Mouse (Mus musculus): ENCODE measurements at regions not wholly inside any gene's neighbourhood (a gene's known extent, or its start where the extent isn't known, plus 50 kb on each side); places are given as distances from the start of the nearest gene placed in this dataset.

DNA sequence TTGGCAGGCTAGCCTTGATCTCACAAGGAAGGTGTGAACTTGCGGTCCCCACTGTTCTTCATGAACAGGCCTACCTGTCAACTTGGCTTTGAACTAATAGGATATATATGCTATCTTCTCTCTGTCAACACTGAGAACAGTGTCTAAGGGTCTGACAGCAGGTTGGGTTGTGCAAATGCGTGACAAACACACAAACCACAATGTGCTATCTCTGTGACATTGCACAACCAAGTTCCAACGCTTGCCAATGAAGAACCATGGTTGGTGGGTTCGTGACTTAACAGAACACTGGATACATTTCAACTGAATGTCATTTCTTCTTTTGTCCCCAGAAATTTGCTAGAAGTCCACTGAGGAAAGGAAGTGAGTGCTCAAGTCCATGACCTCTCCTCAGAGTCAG, 696.8 kb upstream of the 4930412O13Rik start:
- no peak for DNase-seq (ENCODE audit: low spot score)

DNA sequence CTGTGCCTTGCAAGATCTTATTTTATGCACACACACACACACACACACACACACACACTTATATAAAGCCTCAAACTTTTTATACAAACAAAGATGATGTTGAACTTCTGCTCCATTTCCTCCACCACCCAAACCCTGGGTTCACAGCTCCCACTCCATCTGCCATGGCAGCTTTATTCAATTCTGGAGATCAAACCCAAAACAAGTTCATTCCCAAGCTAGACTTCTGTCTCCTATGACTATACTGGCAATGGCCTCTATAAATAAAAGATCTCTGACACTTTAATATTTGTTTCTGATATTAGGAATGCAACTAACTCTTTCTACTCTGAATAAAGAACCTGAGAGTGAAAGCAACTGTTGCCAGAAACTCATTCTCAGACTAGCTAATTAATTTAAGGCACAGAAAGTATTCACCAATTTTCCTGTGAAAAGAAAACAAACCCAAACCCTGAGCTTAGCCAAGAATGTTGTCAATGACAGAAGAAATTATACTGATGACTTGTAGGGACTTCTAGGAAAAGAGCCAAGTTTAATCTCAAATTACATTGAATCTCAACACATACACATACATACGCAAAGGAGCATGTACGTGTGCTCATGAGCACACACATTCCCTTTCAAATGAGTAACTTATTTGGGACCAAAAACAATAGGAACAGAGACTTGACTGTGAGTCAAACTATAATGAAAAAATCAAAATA, 695.1 kb upstream of the 4930412O13Rik start:
- DNase-seq (ENCODE audit: low spot score): no peak

DNA sequence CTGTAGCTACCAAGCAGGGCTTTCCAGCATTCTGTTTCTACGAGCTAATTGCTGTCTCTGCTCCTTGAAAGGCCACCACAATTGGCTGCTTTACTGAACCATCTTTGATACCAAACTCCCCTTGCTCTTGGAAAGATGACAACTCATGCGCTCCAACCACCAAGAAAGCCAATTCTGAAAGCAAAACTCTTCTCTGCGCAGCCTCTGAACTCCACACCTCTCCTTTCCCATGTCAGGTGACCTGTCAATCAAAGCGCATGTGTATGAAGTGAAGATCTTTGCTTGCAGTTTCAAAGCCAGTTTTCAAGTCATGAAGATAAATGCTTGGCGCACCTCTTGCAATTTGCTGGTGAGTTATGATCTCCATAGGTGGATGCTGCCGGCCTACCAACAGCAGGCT, 687.9 kb upstream of the 4930412O13Rik start:
- no peak for DNase-seq (ENCODE audit: low spot score)

DNA sequence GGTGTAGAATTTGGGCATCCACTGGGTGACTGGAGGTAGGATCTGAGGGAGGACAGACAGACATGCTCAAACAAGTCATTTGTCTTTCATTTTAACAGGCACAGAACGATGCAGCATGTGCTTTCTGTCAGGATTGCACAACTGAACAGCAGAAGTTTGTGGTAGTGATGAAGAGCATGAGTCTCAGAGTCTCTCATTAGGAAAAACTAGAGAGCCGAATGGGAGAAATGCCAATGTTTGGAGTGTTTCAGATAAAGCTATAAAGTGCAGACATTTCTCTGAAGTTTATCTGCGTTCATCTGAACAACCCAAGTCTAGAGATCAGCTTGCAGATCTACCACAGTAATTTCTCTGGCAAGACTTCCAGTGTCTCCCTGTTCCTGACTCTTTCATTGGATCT, 684.0 kb upstream of the 4930412O13Rik start:
- DNase-seq (ENCODE audit: low spot score): peak; percentile 6

DNA sequence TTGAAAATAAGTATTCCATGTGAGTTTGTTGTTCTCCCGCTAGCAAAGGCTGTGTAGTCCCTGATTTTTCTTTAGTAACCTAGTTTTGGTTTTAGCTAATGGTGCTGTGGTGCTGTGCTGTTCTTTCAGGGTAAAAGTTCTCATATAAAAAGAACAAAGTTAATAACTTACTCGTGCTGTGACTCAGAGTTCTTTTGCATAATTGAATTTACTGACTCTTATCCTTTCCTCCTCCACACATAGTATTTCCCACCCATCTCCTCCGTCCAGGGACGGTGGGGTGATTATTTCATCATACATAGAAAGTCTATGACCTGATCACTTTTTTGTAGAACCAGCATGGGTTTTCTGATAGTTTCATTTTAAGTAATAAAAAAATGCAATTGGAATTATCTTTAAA, 673.1 kb upstream of the 4930412O13Rik start:
- DNase-seq (ENCODE audit: low spot score): no peak
